Mouse (Mus musculus): Measurements from ENCODE around the gene Mpp2. TPM values are rescaled to one million over a fixed set of nuclear protein-coding genes. Genes with fewer than 3 reads are reported as not detected.

Mpp2 gene
- polyA plus RNA-seq, 1 experiment from 2014 or later: 24.9 TPM

- ATAC-seq (ENCODE audit: low FRiP score): no peak
- peaks cover 12% of the 10 kb centered on the region for H3K9me3 ChIP-seq
- no peak overlapping the region for H3K9ac ChIP-seq
- H3K27me3 ChIP-seq: 0 out of 2 replicates have a peak, but pooled peaks cover 3% of the 10 kb centered on the region
- H3K27ac ChIP-seq: no peak overlapping the region
- 88% methylated on average over 6 of the region's 6 CpGs for WGBS
- H3K4me1 ChIP-seq (replicated peaks): no peaks in the 10 kb centered on the region; the same call in 1 of the 2 replicates
- no peaks in the 10 kb centered on the region for H3K36me3 ChIP-seq
- no peak overlapping the region for H3K4me3 ChIP-seq
- no peak overlapping the region for H3K4me2 ChIP-seq
These were observed 44.9 kb downstream of the Mpp2 start for GRCm38 (mm10) chr11:102043381-102043780.

DNA sequence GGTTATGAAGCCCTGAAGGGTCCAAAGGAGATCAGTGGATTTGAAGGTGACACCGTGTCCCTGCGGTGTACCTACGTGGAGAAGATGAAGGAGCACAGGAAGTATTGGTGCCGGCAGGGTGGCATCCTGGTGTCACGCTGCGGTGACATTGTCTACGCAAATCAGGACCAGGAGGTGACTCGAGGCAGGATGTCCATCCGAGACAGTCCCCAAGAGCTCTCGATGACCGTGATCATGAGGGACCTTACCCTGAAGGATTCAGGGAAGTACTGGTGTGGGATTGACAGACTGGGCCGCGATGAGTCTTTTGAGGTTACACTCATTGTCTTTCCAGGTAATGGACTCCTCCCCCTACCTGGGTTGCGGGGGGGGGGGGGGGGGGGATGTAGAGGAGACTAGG, 45.3 kb downstream of the Mpp2 start:
- Histone ChIP-seq H3K4me1 (replicated peaks) (no peaks in the 10 kb centered on the region; the same call in 1 of the 2 replicates), H3K4me2 (no peak overlapping the region), H3K4me3 (no peak overlapping the region), H3K9me3 (peaks cover 12% of the 10 kb centered on the region), H3K9ac (no peak overlapping the region), H3K27ac (no peak overlapping the region), H3K27me3 (0 out of 2 replicates have a peak, but pooled peaks cover 4% of the 10 kb centered on the region), H3K36me3 (no peaks in the 10 kb centered on the region)
- 96% methylated on average over 13 of the region's 14 CpGs for WGBS
- no peak for ATAC-seq (ENCODE audit: low FRiP score)

DNA sequence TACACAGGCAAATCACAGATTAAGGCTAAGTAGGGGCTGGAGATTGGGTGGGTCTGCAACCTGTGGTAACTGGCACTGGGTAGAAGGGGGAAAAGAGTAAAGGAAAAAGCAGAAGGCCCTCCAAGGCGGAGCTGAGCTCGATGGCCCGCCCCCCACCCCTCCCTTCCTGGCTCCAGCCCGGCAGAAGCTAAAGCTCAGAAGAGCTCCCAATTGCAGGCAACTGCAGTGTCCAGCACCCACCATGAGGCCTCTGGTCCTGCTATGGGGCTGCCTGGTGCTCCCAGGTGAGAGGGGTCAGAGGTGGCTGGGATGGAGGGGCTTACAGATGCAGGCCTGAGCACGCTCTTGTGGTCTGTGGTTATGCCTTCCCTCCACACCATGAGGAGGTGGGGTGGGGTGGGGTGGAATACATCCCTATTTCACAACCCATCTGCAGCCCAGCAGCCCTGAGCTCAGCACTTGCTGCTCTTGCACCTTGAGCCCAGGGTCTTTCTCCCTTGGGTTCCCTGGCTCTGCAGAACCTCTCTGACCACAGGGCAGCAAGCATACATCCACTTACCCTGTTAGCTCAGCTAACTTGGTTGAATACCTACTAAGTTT, 46.9 kb downstream of the Mpp2 start, which contains the start of gene Cd300lg:
Gene Cd300lg, plus strand, starts transcription at position 160 of the 600 bp plus-strand sequence.
- H3K27me3 ChIP-seq: 0 out of 2 replicates have a peak, but pooled peaks cover 4% of the 10 kb centered on the region
- 86% methylated on average over 5 of the region's 5 CpGs for WGBS
- H3K36me3 ChIP-seq: no peaks in the 10 kb centered on the region
- H3K27ac ChIP-seq: no peak within 1 kb of the TSS
- no peak within 1 kb of the TSS for H3K4me2 ChIP-seq
- no peak within 1 kb of the TSS for H3K4me3 ChIP-seq
- H3K9ac ChIP-seq: no peak within 1 kb of the TSS
- no peak for ATAC-seq (ENCODE audit: low FRiP score)
- H3K9me3 ChIP-seq: peaks cover 12% of the 10 kb centered on the region
- H3K4me1 ChIP-seq (replicated peaks): no peaks in the 10 kb centered on the region; the same call in 1 of the 2 replicates

DNA sequence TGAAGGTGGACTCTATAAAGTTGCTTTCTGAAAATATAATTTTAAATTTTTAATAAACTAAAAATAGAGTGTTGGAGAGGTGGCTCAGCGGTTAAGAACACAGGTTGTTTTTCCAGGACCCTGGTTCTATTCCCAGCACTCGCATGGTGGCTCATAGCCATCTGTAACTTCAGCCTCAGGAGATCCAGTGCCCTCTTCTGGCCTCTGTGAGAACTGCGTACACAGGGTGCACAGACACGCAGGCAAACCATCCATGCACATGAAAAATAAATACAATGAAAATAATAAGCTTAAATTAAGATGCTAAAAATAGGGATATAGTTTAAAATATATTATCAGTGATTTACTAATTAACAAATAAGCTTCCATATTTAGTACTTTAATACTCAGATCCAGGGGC, 47.7 kb downstream of the Mpp2 start:
- ATAC-seq (ENCODE audit: low FRiP score): no peak
- no peak overlapping the region for H3K4me3 ChIP-seq
- H3K27me3 ChIP-seq: 0 out of 2 replicates have a peak, but pooled peaks cover 4% of the 10 kb centered on the region
- H3K36me3 ChIP-seq: no peaks in the 10 kb centered on the region
- H3K27ac ChIP-seq: no peak overlapping the region
- peaks cover 6% of the 10 kb centered on the region for H3K9me3 ChIP-seq
- 72% methylated on average over 4 of the region's 4 CpGs for WGBS
- no peak overlapping the region for H3K9ac ChIP-seq
- H3K4me2 ChIP-seq: no peak overlapping the region
- peaks cover under 1% of the 10 kb centered on the region; the same call in 1 of the 2 replicates for H3K4me1 ChIP-seq (replicated peaks)

- 0 out of 2 replicates have a peak, but pooled peaks cover 4% of the 10 kb centered on the region for H3K27me3 ChIP-seq
- no peak overlapping the region for H3K27ac ChIP-seq
- H3K9ac ChIP-seq: no peak overlapping the region
- H3K36me3 ChIP-seq: no peaks in the 10 kb centered on the region
- H3K4me3 ChIP-seq: no peak overlapping the region
- ATAC-seq (ENCODE audit: low FRiP score): peak; percentile 66; the same call in 1 of the 2 replicates
- H3K4me1 ChIP-seq (replicated peaks): peaks cover 3% of the 10 kb centered on the region; the same call in 1 of the 2 replicates
- under 1% methylated on average over 9 of the region's 9 CpGs for WGBS
- peaks cover under 1% of the 10 kb centered on the region; the same call in 1 of the 2 replicates for H3K9me3 ChIP-seq
- no peak overlapping the region for H3K4me2 ChIP-seq
These were observed 48.2 kb downstream of the Mpp2 start for GRCm38 (mm10) chr11:102040138-102040524.

DNA sequence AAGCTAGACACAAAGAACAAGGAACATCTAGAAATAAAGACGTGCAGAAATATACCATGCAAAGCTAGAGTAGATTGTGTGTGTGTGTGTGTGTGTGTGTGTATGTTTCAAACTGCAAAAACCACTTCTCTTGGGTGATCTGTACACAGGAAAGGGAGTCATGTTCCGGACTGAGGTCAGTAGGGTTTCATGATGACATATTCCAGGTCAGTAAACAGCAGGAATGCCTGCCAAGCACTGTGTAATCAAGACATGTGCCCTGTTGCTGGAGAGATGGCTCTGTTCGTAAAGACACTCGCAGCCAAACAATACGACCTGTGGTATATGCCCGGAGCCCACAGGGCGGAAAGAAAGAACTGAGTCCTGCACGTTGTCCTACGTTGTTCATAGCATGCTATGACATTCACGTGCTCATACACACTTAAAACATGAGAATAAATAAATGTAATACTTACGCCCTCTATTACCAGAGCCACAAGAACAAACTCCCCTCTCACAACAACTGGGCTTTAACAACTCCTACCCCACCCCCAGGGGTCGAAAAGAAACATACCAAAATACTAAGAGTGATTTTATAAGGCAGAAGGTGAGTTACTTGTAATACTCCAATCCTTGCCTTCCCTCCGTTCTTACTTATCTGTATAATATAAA, 48.7 kb downstream of the Mpp2 start:
- no peak overlapping the region for H3K4me2 ChIP-seq
- ATAC-seq (ENCODE audit: low FRiP score): no peak
- no peaks in the 10 kb centered on the region for H3K9me3 ChIP-seq
- H3K4me1 ChIP-seq (replicated peaks): peaks cover 5% of the 10 kb centered on the region; the same call in 1 of the 2 replicates
- H3K9ac ChIP-seq: no peak overlapping the region
- 0 out of 2 replicates have a peak, but pooled peaks cover 4% of the 10 kb centered on the region for H3K27me3 ChIP-seq
- WGBS: 50% methylated on average over 13 of the region's 13 CpGs
- H3K4me3 ChIP-seq: no peak overlapping the region
- H3K27ac ChIP-seq: no peak overlapping the region
- H3K36me3 ChIP-seq: no peaks in the 10 kb centered on the region

GRCm38 (mm10) chr11:102037789-102038188, 50.5 kb downstream of the Mpp2 start:
- WGBS: 74% methylated on average over 6 of the region's 6 CpGs
- 0 out of 2 replicates have a peak, but pooled peaks cover 4% of the 10 kb centered on the region for H3K27me3 ChIP-seq
- no peak overlapping the region for H3K27ac ChIP-seq
- peaks cover 6% of the 10 kb centered on the region; the same call in 1 of the 2 replicates for H3K4me1 ChIP-seq (replicated peaks)
- no peaks in the 10 kb centered on the region for H3K9me3 ChIP-seq
- ATAC-seq (ENCODE audit: low FRiP score): no peak
- no peaks in the 10 kb centered on the region for H3K36me3 ChIP-seq
- H3K9ac ChIP-seq: no peak overlapping the region
- H3K4me2 ChIP-seq: no peak overlapping the region
- H3K4me3 ChIP-seq: no peak overlapping the region

DNA sequence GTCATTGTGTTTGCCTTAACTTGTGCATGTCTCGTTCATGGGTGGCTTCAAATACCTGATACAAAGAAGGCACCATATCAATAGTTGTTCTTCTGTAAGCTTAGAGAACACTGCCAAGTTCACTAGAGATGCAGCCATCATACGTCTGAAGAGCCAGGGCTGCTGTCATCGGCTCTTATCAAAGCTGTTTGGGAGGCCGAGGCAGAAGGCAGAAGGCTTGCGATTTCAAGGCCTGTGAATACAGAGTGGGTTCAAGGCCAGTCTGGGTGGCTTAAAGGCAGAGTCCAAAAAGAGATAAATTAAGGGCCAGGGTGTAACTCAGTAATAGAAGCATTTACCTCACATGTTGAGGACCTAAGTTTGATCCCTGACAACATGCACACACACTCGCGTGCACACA, 52.0 kb downstream of the Mpp2 start:
- 0 out of 2 replicates have a peak, but pooled peaks cover 4% of the 10 kb centered on the region for H3K27me3 ChIP-seq
- no peaks in the 10 kb centered on the region for H3K36me3 ChIP-seq
- H3K4me2 ChIP-seq: no peak overlapping the region
- no peak overlapping the region for H3K9ac ChIP-seq
- WGBS: 88% methylated on average over 7 of the region's 7 CpGs
- no peak overlapping the region for H3K27ac ChIP-seq
- H3K9me3 ChIP-seq: no peaks in the 10 kb centered on the region
- H3K4me3 ChIP-seq: no peak overlapping the region
- peaks cover 6% of the 10 kb centered on the region; the same call in 1 of the 2 replicates for H3K4me1 ChIP-seq (replicated peaks)
- no peak for ATAC-seq (ENCODE audit: low FRiP score)

- Histone ChIP-seq H3K4me3 (no peak overlapping the region), H3K36me3 (no peaks in the 10 kb centered on the region), H3K27me3 (0 out of 2 replicates have a peak, but pooled peaks cover 4% of the 10 kb centered on the region), H3K27ac (no peak overlapping the region), H3K9me3 (no peaks in the 10 kb centered on the region), H3K9ac (no peak overlapping the region), H3K4me2 (no peak overlapping the region), H3K4me1 (replicated peaks) (peaks cover 6% of the 10 kb centered on the region; the same call in 1 of the 2 replicates)
- no peak for ATAC-seq (ENCODE audit: low FRiP score)
- 67% methylated on average over 5 of the region's 5 CpGs for WGBS
These were observed 52.8 kb downstream of the Mpp2 start for GRCm38 (mm10) chr11:102035456-102035960.

DNA sequence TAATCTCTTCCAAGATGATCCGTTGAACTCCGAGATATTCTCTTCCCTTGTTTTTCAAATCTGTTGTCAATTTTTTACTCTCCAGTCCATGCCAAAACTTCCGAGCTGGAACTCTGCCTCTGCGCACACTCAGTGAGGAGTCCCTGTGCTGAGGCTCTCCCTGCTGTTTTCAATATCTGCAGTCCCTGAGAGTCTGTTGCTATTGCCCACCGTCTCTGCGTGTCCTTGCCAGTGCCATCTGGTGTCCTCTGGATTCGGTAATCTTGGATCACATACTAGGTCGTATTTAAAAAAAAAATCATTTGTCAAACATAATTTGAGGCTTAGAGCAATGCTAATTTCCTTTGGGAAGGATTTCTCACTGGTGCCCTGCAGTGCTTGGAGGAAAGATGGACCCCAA, 53.4 kb downstream of the Mpp2 start:
- H3K4me1 ChIP-seq (replicated peaks): peaks cover 13% of the 10 kb centered on the region
- H3K9ac ChIP-seq: no peak overlapping the region
- H3K9me3 ChIP-seq: no peaks in the 10 kb centered on the region
- H3K4me3 ChIP-seq: no peak overlapping the region
- ATAC-seq (ENCODE audit: low FRiP score): no peak
- H3K27me3 ChIP-seq: 0 out of 2 replicates have a peak, but pooled peaks cover 4% of the 10 kb centered on the region
- no peak overlapping the region for H3K4me2 ChIP-seq
- H3K36me3 ChIP-seq: no peaks in the 10 kb centered on the region
- no peak overlapping the region for H3K27ac ChIP-seq
- WGBS: 56% methylated on average over 8 of the region's 8 CpGs

DNA sequence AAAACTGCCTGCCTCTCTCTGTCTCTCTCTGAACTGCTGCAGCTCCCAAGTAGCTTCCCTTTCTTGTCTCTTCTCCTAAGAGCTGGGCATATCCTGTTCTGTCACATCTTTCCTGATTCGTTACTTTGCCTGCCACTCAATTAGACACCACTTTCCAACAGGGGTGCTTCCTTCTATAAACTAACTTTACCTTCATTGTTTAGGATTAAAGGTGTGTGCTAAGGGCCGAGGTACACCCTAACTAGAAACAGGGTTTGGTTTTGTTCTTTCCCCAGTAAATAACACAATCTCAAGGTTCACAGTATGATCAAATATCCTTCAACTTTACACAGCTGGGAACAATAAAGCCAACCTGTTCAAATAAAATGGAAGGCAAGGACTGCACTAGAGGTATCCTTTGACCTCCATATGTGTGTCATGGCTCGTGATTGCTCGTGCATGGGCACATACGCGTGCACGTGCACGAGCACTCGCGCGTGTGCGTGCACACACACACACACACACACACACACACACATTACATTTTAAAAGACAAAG, 55.2 kb downstream of the Mpp2 start:
- H3K27me3 ChIP-seq: no peaks in the 10 kb centered on the region
- H3K27ac ChIP-seq: no peak overlapping the region
- H3K4me2 ChIP-seq: no peak overlapping the region
- 93% methylated on average over 12 of the region's 12 CpGs for WGBS
- no peaks in the 10 kb centered on the region for H3K36me3 ChIP-seq
- no peak for ATAC-seq (ENCODE audit: low FRiP score)
- H3K9ac ChIP-seq: no peak overlapping the region
- H3K4me3 ChIP-seq: no peak overlapping the region
- H3K9me3 ChIP-seq: no peaks in the 10 kb centered on the region
- peaks cover 17% of the 10 kb centered on the region for H3K4me1 ChIP-seq (replicated peaks)

GRCm38 (mm10) chr11:102031149-102031548, 57.2 kb downstream of the Mpp2 start:
- 74% methylated on average over 7 of the region's 7 CpGs for WGBS
- H3K4me1 ChIP-seq (replicated peaks): peaks cover 29% of the 10 kb centered on the region
- H3K9me3 ChIP-seq: no peaks in the 10 kb centered on the region
- no peak overlapping the region for H3K27ac ChIP-seq
- no peaks in the 10 kb centered on the region for H3K36me3 ChIP-seq
- H3K4me2 ChIP-seq: no peak overlapping the region
- H3K4me3 ChIP-seq: no peak overlapping the region
- H3K9ac ChIP-seq: no peak overlapping the region
- H3K27me3 ChIP-seq: no peaks in the 10 kb centered on the region
- no peak for ATAC-seq (ENCODE audit: low FRiP score)
